12 mouse cellular contexts compared by ENCODE assay signal in genomic region chr9:96982351-96982750, GRCm38 (mm10). TPM values are rescaled to one million over a fixed set of nuclear protein-coding genes. Genes with fewer than 3 reads are reported as not detected.
A peak's percentile ranks its signal among the peaks of the same experiment; 100 is the strongest.
DNase-seq lines count a peak whose midpoint lies in the region; ATAC-seq lines count a peak whose summit lies in the region.
"Had no signal": no experiment of that assay in that cellular context is flagged by ENCODE, and none has a peak within 500 bp of the region (broad histone marks: within the 10 kb centered on the region; RNA-seq: fewer than 3 reads in every experiment).

No protein-coding gene starts in this region.

- peaks cover 93% of the 10 kb centered on the region for H3K4me1 ChIP-seq in heart, embryonic 15.5 days (replicated peaks)
- peaks cover 26% of the 10 kb centered on the region for H3K4me1 ChIP-seq in liver, embryonic 11.5 days (replicated peaks; ENCODE audit: control insufficient read depth, insufficient read depth, low read length)
- peaks cover 27% of the 10 kb centered on the region for H3K4me1 ChIP-seq in embryonic facial prominence, embryonic 11.5 days (ENCODE audit: control insufficient read depth, insufficient read depth, low read length)
- peaks cover 10% of the 10 kb centered on the region; the same call in 1 of the 2 replicates for H3K4me1 ChIP-seq in liver, embryonic 12.5 days

- no peak for ATAC-seq in heart, embryonic 15.5 days (replicated peaks; ENCODE audit: insufficient number of reproducible peaks, insufficient read depth, low FRiP score, low read depth)
- ATAC-seq in liver, embryonic 11.5 days (replicated peaks; ENCODE audit: low FRiP score): 0 out of 2 replicates have a peak, but pooled peaks have one; percentile 27
- ATAC-seq in embryonic facial prominence, embryonic 11.5 days (replicated peaks; ENCODE audit: insufficient number of reproducible peaks, low FRiP score, low TSS enrichment, low read depth): no peak
- 0 out of 2 replicates have a peak, but pooled peaks have one; percentile 23 for ATAC-seq in liver, embryonic 12.5 days

- WGBS in heart, embryonic 15.5 days: 37% methylated on average over 3 of the region's 3 CpGs
- 33% methylated on average over 3 of the region's 3 CpGs for WGBS in liver, embryonic 11.5 days
- 2% methylated on average over 3 of the region's 3 CpGs for WGBS in embryonic facial prominence, embryonic 11.5 days
- WGBS in liver, embryonic 12.5 days (ENCODE audit: insufficient replicate concordance): 34% methylated on average over 3 of the region's 3 CpGs

- H3K27ac ChIP-seq in heart, embryonic 15.5 days: peak overlapping the region; percentile 50; the same call in 1 of the 2 replicates
- H3K27ac ChIP-seq in liver, embryonic 11.5 days (ENCODE audit: low read depth, low read length): no peak overlapping the region
- H3K27ac ChIP-seq in embryonic facial prominence, embryonic 11.5 days (replicated peaks; ENCODE audit: low read depth, low read length): peak overlapping the region; percentile 54
- no peak overlapping the region for H3K27ac ChIP-seq in liver, embryonic 12.5 days

- H3K9ac ChIP-seq in heart, embryonic 15.5 days: no peak overlapping the region
- H3K9ac ChIP-seq in liver, embryonic 11.5 days (ENCODE audit: low read depth, low read length): no peak overlapping the region
- no peak overlapping the region for H3K9ac ChIP-seq in embryonic facial prominence, embryonic 11.5 days (replicated peaks; ENCODE audit: low read length)
- no peak overlapping the region for H3K9ac ChIP-seq in liver, embryonic 12.5 days

- no peak overlapping the region for H3K4me2 ChIP-seq in heart, embryonic 15.5 days
- H3K4me2 ChIP-seq in liver, embryonic 11.5 days: no peak overlapping the region
- H3K4me2 ChIP-seq in embryonic facial prominence, embryonic 11.5 days (ENCODE audit: low read depth, low read length): no peak overlapping the region
- H3K4me2 ChIP-seq in liver, embryonic 12.5 days: no peak overlapping the region

- no peaks in the 10 kb centered on the region for H3K27me3 ChIP-seq in heart, embryonic 15.5 days
- H3K27me3 ChIP-seq in liver, embryonic 11.5 days (replicated peaks; ENCODE audit: control insufficient read depth, insufficient read depth, low read length): no peaks in the 10 kb centered on the region
- H3K27me3 ChIP-seq in embryonic facial prominence, embryonic 11.5 days (ENCODE audit: control insufficient read depth, insufficient read depth, low read length): no peaks in the 10 kb centered on the region
- no peaks in the 10 kb centered on the region; the same call in 1 of the 2 replicates for H3K27me3 ChIP-seq in liver, embryonic 12.5 days (replicated peaks)

- intact Hi-C loops in heart, postnatal 36 days (cut with DNase I): no loop called here

- no peaks in the 10 kb centered on the region for H3K9me3 ChIP-seq in heart, embryonic 15.5 days (replicated peaks)
- no peaks in the 10 kb centered on the region for H3K9me3 ChIP-seq in liver, embryonic 11.5 days (ENCODE audit: control insufficient read depth, low read length)
- H3K9me3 ChIP-seq in embryonic facial prominence, embryonic 11.5 days (replicated peaks; ENCODE audit: control insufficient read depth, low read length): no peaks in the 10 kb centered on the region
- no peaks in the 10 kb centered on the region for H3K9me3 ChIP-seq in liver, embryonic 12.5 days (replicated peaks)

- no peak for DNase-seq in heart, postnatal 36 days
- DNase-seq in liver, embryonic 11.5 days (ENCODE audit: low spot score): no peak
- no peak for DNase-seq in liver
- DNase-seq in embryonic facial prominence, embryonic 11.5 days (ENCODE audit: low spot score): peak; percentile 77
- no peak for DNase-seq in right cerebral cortex, postnatal 36 days (ENCODE audit: low spot score in 2 of 2)
- DNase-seq in cerebellum, adult 9-11 months: no peak
- DNase-seq: cerebellum, adult 2 months; lung, postnatal 36 days had no signal

- H3K4me3 ChIP-seq in heart, embryonic 15.5 days: no peak overlapping the region
- H3K4me3 ChIP-seq in liver, embryonic 11.5 days (ENCODE audit: low read depth, low read length): no peak overlapping the region
- H3K4me3 ChIP-seq in embryonic facial prominence, embryonic 11.5 days (ENCODE audit: low read depth, low read length): no peak overlapping the region
- no peak overlapping the region for H3K4me3 ChIP-seq in liver, embryonic 12.5 days

- H3K36me3 ChIP-seq in heart, embryonic 15.5 days: no peaks in the 10 kb centered on the region
- no peaks in the 10 kb centered on the region for H3K36me3 ChIP-seq in liver, embryonic 11.5 days (ENCODE audit: control insufficient read depth, insufficient read depth, low read length)
- no peaks in the 10 kb centered on the region for H3K36me3 ChIP-seq in embryonic facial prominence, embryonic 11.5 days (replicated peaks; ENCODE audit: control insufficient read depth, insufficient read depth, low read depth, low read length)
- no peaks in the 10 kb centered on the region for H3K36me3 ChIP-seq in liver, embryonic 12.5 days

RNA-seq across cellular contexts. Expression of gene Spsb4, which starts 36.3 kb away (rescaled TPM):
- 48.1 and 49.3 TPM in 2 replicates for polyA plus RNA-seq in heart, embryonic 15.5 days (2015; fragmentation: Nextera tagmentation; extraction: Ambion mirVana)
- total RNA-seq in heart, postnatal 36 days (2021): 1 to 10 TPM; 5.1 to 6.1 TPM
- polyA plus RNA-seq in liver, embryonic 11.5 days (2014; fragmentation: Nextera tagmentation; extraction: Ambion mirVana): 6.8 and 8.1 TPM in 2 replicates
- polyA plus RNA-seq in embryonic facial prominence, embryonic 11.5 days (2014; fragmentation: Nextera tagmentation; extraction: Ambion mirVana): 39.7 TPM in 2 replicates
- polyA plus RNA-seq in liver, embryonic 12.5 days (2016; fragmentation: Nextera tagmentation; extraction: Ambion mirVana): 2.2 and 2.3 TPM in 2 replicates
- total RNA-seq: CH12.LX; neutrophil, adult 5-6 weeks had no signal

Comparison
In these comparisons a context has a peak if more than half of its experiments do, and no peak if none do; other contexts are left out.
1. ATAC-seq: peak in liver, embryonic 11.5 days (single experiment) and liver, embryonic 12.5 days (single experiment); none in heart, embryonic 15.5 days (single experiment) and embryonic facial prominence, embryonic 11.5 days (single experiment).
2. H3K27ac ChIP-seq: peak in heart, embryonic 15.5 days (single experiment) and embryonic facial prominence, embryonic 11.5 days (single experiment); none in liver, embryonic 11.5 days (single experiment) and liver, embryonic 12.5 days (single experiment).